Mouse (Mus musculus): ENCODE measurements around the gene Casp7. TPM values are rescaled to one million over a fixed set of nuclear protein-coding genes. Genes with fewer than 3 reads are reported as not detected.

Gene Casp7
- polyA plus RNA-seq, 1 experiment from 2014 or later = 13.9 TPM

GRCm38 (mm10) chr19:56449537-56449936 lies 52.6 kb downstream of the Casp7 start:
- DNase-seq (ENCODE audit: low spot score, missing footprints) (no peak), ATAC-seq (ENCODE audit: low FRiP score) (no peak)
- WGBS = 91% methylated on average over 8 of the region's 8 CpGs
- no peaks in the 10 kb centered on the region for H3K27me3 ChIP-seq (ENCODE audit: control insufficient read depth, insufficient read depth, low read length)
- no peaks in the 10 kb centered on the region for H3K9me3 ChIP-seq (ENCODE audit: control insufficient read depth, low read length)
- no peak overlapping the region for H3K4me2 ChIP-seq
- H3K9ac ChIP-seq (ENCODE audit: low read length) = no peak overlapping the region
- no peaks in the 10 kb centered on the region for H3K36me3 ChIP-seq (ENCODE audit: control insufficient read depth, insufficient read depth, low read length)
- no peaks in the 10 kb centered on the region for H3K4me1 ChIP-seq (ENCODE audit: control insufficient read depth, insufficient read depth, low read length)
- no peak overlapping the region for H3K27ac ChIP-seq (ENCODE audit: low read depth, low read length)
- H3K4me3 ChIP-seq (ENCODE audit: low read depth, low read length) = no peak overlapping the region

- Histone ChIP-seq H3K4me2 (no peak overlapping the region), H3K9me3 (ENCODE audit: control insufficient read depth, low read length) (no peaks in the 10 kb centered on the region), H3K36me3 (ENCODE audit: control insufficient read depth, insufficient read depth, low read length) (no peaks in the 10 kb centered on the region), H3K27ac (ENCODE audit: low read depth, low read length) (no peak overlapping the region), H3K27me3 (ENCODE audit: control insufficient read depth, insufficient read depth, low read length) (no peaks in the 10 kb centered on the region), H3K9ac (ENCODE audit: low read length) (no peak overlapping the region), H3K4me3 (ENCODE audit: low read depth, low read length) (no peak overlapping the region), H3K4me1 (ENCODE audit: control insufficient read depth, insufficient read depth, low read length) (no peaks in the 10 kb centered on the region)
- 81% methylated on average over 5 of the region's 5 CpGs for WGBS
- DNase-seq (ENCODE audit: low spot score, missing footprints) (no peak), ATAC-seq (ENCODE audit: low FRiP score) (no peak)
Observed at GRCm38 (mm10) chr19:56450892-56451291, 54.0 kb downstream of the Casp7 start.

GRCm38 (mm10) chr19:56451867-56452266 lies 54.9 kb downstream of the Casp7 start:
- WGBS = 82% methylated on average over 4 of the region's 4 CpGs
- H3K9ac ChIP-seq (ENCODE audit: low read length) = no peak overlapping the region
- DNase-seq (ENCODE audit: low spot score, missing footprints) = no peak
- H3K36me3 ChIP-seq (ENCODE audit: control insufficient read depth, insufficient read depth, low read length) = no peaks in the 10 kb centered on the region
- no peaks in the 10 kb centered on the region for H3K27me3 ChIP-seq (ENCODE audit: control insufficient read depth, insufficient read depth, low read length)
- H3K4me3 ChIP-seq (ENCODE audit: low read depth, low read length) = no peak overlapping the region
- H3K4me1 ChIP-seq (ENCODE audit: control insufficient read depth, insufficient read depth, low read length) = no peaks in the 10 kb centered on the region
- no peak overlapping the region for H3K27ac ChIP-seq (ENCODE audit: low read depth, low read length)
- no peak overlapping the region for H3K4me2 ChIP-seq
- H3K9me3 ChIP-seq (ENCODE audit: control insufficient read depth, low read length) = no peaks in the 10 kb centered on the region
- ATAC-seq (ENCODE audit: low FRiP score) = no peak

GRCm38 (mm10) chr19:56452421-56452820 lies 55.5 kb downstream of the Casp7 start:
- H3K9ac ChIP-seq (ENCODE audit: low read length) = no peak overlapping the region
- H3K4me2 ChIP-seq = no peak overlapping the region
- H3K27ac ChIP-seq (ENCODE audit: low read depth, low read length) = no peak overlapping the region
- H3K4me1 ChIP-seq (ENCODE audit: control insufficient read depth, insufficient read depth, low read length) = no peaks in the 10 kb centered on the region
- DNase-seq (ENCODE audit: low spot score, missing footprints) = no peak
- H3K4me3 ChIP-seq (ENCODE audit: low read depth, low read length) = no peak overlapping the region
- ATAC-seq (ENCODE audit: low FRiP score) = no peak
- 92% methylated on average over 2 of the region's 2 CpGs for WGBS
- H3K36me3 ChIP-seq (ENCODE audit: control insufficient read depth, insufficient read depth, low read length) = no peaks in the 10 kb centered on the region
- H3K9me3 ChIP-seq (ENCODE audit: control insufficient read depth, low read length) = no peaks in the 10 kb centered on the region
- H3K27me3 ChIP-seq (ENCODE audit: control insufficient read depth, insufficient read depth, low read length) = no peaks in the 10 kb centered on the region

GRCm38 (mm10) chr19:56454862-56455261 lies 57.9 kb downstream of the Casp7 start:
- H3K4me3 ChIP-seq (ENCODE audit: low read depth, low read length) = no peak overlapping the region
- ATAC-seq (ENCODE audit: low FRiP score) = no peak
- no peaks in the 10 kb centered on the region for H3K9me3 ChIP-seq (ENCODE audit: control insufficient read depth, low read length)

GRCm38 (mm10) chr19:56455369-56455768 lies 58.4 kb downstream of the Casp7 start:
- no peak for ATAC-seq (ENCODE audit: low FRiP score)
- Histone ChIP-seq H3K4me1 (ENCODE audit: control insufficient read depth, insufficient read depth, low read length) (no peaks in the 10 kb centered on the region), H3K27ac (ENCODE audit: low read depth, low read length) (no peak overlapping the region), H3K4me2 (no peak overlapping the region), H3K4me3 (ENCODE audit: low read depth, low read length) (no peak overlapping the region), H3K36me3 (ENCODE audit: control insufficient read depth, insufficient read depth, low read length) (no peaks in the 10 kb centered on the region), H3K9ac (ENCODE audit: low read length) (no peak overlapping the region), H3K9me3 (ENCODE audit: control insufficient read depth, low read length) (no peaks in the 10 kb centered on the region), H3K27me3 (ENCODE audit: control insufficient read depth, insufficient read depth, low read length) (no peaks in the 10 kb centered on the region)
- DNase-seq (ENCODE audit: low spot score, missing footprints) = no peak
- 40% methylated on average over 2 of the region's 2 CpGs for WGBS

More at GRCm38 (mm10) chr19:56454862-56455261, 57.9 kb downstream of the Casp7 start:
- Histone ChIP-seq H3K4me2 (no peak overlapping the region), H3K27me3 (ENCODE audit: control insufficient read depth, insufficient read depth, low read length) (no peaks in the 10 kb centered on the region), H3K9ac (ENCODE audit: low read length) (no peak overlapping the region), H3K27ac (ENCODE audit: low read depth, low read length) (no peak overlapping the region), H3K36me3 (ENCODE audit: control insufficient read depth, insufficient read depth, low read length) (no peaks in the 10 kb centered on the region), H3K4me1 (ENCODE audit: control insufficient read depth, insufficient read depth, low read length) (no peaks in the 10 kb centered on the region)
- no peak for DNase-seq (ENCODE audit: low spot score, missing footprints)
- WGBS = 88% methylated on average over 4 of the region's 4 CpGs

GRCm38 (mm10) chr19:56457569-56457968 lies 60.6 kb downstream of the Casp7 start:
- H3K36me3 ChIP-seq (ENCODE audit: control insufficient read depth, insufficient read depth, low read length) = no peaks in the 10 kb centered on the region
- H3K4me1 ChIP-seq (ENCODE audit: control insufficient read depth, insufficient read depth, low read length) = no peaks in the 10 kb centered on the region
- no peak overlapping the region for H3K4me3 ChIP-seq (ENCODE audit: low read depth, low read length)
- ATAC-seq (ENCODE audit: low FRiP score) (no peak), DNase-seq (ENCODE audit: low spot score, missing footprints) (no peak)
- H3K27ac ChIP-seq (ENCODE audit: low read depth, low read length) = no peak overlapping the region
- no peaks in the 10 kb centered on the region for H3K27me3 ChIP-seq (ENCODE audit: control insufficient read depth, insufficient read depth, low read length)
- no peak overlapping the region for H3K9ac ChIP-seq (ENCODE audit: low read length)
- WGBS = 89% methylated on average over 4 of the region's 4 CpGs
- H3K4me2 ChIP-seq = no peak overlapping the region
- no peaks in the 10 kb centered on the region for H3K9me3 ChIP-seq (ENCODE audit: control insufficient read depth, low read length)

- ATAC-seq (ENCODE audit: low FRiP score) = no peak
- Histone ChIP-seq H3K9ac (ENCODE audit: low read length) (no peak overlapping the region), H3K27me3 (ENCODE audit: control insufficient read depth, insufficient read depth, low read length) (no peaks in the 10 kb centered on the region), H3K27ac (ENCODE audit: low read depth, low read length) (no peak overlapping the region), H3K4me3 (ENCODE audit: low read depth, low read length) (no peak overlapping the region), H3K36me3 (ENCODE audit: control insufficient read depth, insufficient read depth, low read length) (no peaks in the 10 kb centered on the region), H3K9me3 (ENCODE audit: control insufficient read depth, low read length) (no peaks in the 10 kb centered on the region), H3K4me2 (no peak overlapping the region), H3K4me1 (ENCODE audit: control insufficient read depth, insufficient read depth, low read length) (no peaks in the 10 kb centered on the region)
- peak; percentile 23 for DNase-seq (ENCODE audit: low spot score, missing footprints)
- 86% methylated on average over 10 of the region's 10 CpGs for WGBS
Observed at GRCm38 (mm10) chr19:56459154-56460050, 62.5 kb downstream of the Casp7 start.

GRCm38 (mm10) chr19:56460241-56460640 lies 63.3 kb downstream of the Casp7 start:
- Histone ChIP-seq H3K36me3 (ENCODE audit: control insufficient read depth, insufficient read depth, low read length) (no peaks in the 10 kb centered on the region), H3K27ac (ENCODE audit: low read depth, low read length) (no peak overlapping the region), H3K27me3 (ENCODE audit: control insufficient read depth, insufficient read depth, low read length) (no peaks in the 10 kb centered on the region), H3K4me3 (ENCODE audit: low read depth, low read length) (no peak overlapping the region), H3K9me3 (ENCODE audit: control insufficient read depth, low read length) (no peaks in the 10 kb centered on the region), H3K4me1 (ENCODE audit: control insufficient read depth, insufficient read depth, low read length) (no peaks in the 10 kb centered on the region), H3K4me2 (no peak overlapping the region), H3K9ac (ENCODE audit: low read length) (no peak overlapping the region)
- DNase-seq (ENCODE audit: low spot score, missing footprints) (no peak), ATAC-seq (ENCODE audit: low FRiP score) (no peak)
- WGBS = 70% methylated on average over 2 of the region's 2 CpGs
